16 mouse cellular contexts compared by ENCODE assay signal in the genomic region with DNA sequence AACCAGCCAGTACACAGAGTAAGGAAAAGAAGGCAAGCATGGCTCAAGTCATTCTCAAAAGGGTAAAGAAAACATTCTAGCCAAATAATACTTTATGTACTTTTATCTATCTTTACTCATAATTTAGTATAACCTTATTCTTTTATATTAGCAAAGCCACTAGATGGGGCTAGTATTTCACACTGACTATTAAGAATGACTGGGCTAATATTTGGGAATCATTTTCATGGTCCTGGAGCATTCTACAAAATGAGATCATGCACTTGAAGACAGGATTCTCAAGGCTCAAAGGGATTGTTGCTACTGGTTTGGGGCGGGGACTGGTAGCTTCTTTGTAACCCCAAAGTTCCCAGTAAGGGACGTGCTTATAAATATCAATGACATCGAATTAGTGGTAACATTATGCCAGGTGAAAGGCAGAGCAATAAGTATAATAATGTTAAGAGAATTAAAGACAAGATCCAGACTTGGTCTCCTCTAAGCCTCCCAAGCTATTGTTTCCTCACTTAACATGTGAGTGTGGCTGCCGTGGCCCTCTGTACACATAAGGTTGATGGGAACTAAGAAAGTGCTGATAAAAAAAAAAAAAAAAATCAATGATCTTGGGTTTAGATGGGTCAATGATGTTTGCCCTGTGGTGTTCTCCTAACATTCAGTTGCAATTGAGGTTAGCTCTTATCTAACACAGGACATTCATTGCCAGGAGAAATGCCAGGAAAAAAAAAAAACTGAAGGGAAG. TPM values are rescaled to one million over a fixed set of nuclear protein-coding genes. Genes with fewer than 3 reads are reported as not detected.
DNase-seq lines count a peak whose midpoint lies in the region; ATAC-seq and TF ChIP-seq lines count a peak whose summit lies in the region.
"Had no signal": no experiment of that assay in that cellular context is flagged by ENCODE, and none has a peak within 500 bp of the region (broad histone marks: within the 10 kb centered on the region; RNA-seq: fewer than 3 reads in every experiment).

No protein-coding gene starts in this region.

- no peaks in the 10 kb centered on the region for H3K27me3 ChIP-seq in heart, embryonic 10.5 days (ENCODE audit: insufficient read depth, poor library complexity, severe bottlenecking)
- H3K27me3 ChIP-seq in lung, postnatal 0 days (replicated peaks; ENCODE audit: insufficient read depth, low read length) = no peaks in the 10 kb centered on the region
- H3K27me3 ChIP-seq: limb, embryonic 13.5 days had no signal

- no peak overlapping the region for H3K9ac ChIP-seq in lung, postnatal 0 days (replicated peaks; ENCODE audit: low read depth)
- H3K9ac ChIP-seq: limb, embryonic 13.5 days had no signal

- no peak overlapping the region for H3K4me3 ChIP-seq in heart, embryonic 10.5 days
- no peak overlapping the region for H3K4me3 ChIP-seq in lung, postnatal 0 days (ENCODE audit: low read depth, low read length)
- H3K4me3 ChIP-seq: forebrain, embryonic 10.5 days; limb, embryonic 13.5 days had no signal

- WGBS in heart, embryonic 10.5 days = 87% methylated on average over 4 of the region's 4 CpGs
- WGBS in lung, postnatal 0 days = 78% methylated on average over 4 of the region's 4 CpGs

- peak; percentile 39; the same call in 1 of the 2 replicates for TF ChIP-seq CTCF in lung, postnatal 0 days (IDR thresholded peaks at IDR 0.05)

- H3K4me2 ChIP-seq in lung, postnatal 0 days (replicated peaks; ENCODE audit: low read depth, low read length) = no peak overlapping the region
- H3K4me2 ChIP-seq: limb, embryonic 13.5 days had no signal

- intact Hi-C loops in heart, postnatal 36 days (cut with DNase I) = loop anchor here (2.0 to 5.0 kb wide), 3 partner anchors 35 to 775 kb away; no protein-coding TSS in a partner anchor

- no peak for ATAC-seq in lung, postnatal 0 days
- peak; percentile 78 for ATAC-seq in erythroblast, adult 5-6 weeks (replicated peaks; ENCODE audit: low FRiP score, poor library complexity, severe bottlenecking)
- peak; percentile 40; the same call in 1 of the 2 replicates for ATAC-seq in megakaryocyte progenitor cell, adult 5-6 weeks (replicated peaks; ENCODE audit: poor library complexity)

- no peak overlapping the region; the same call in 1 of the 2 replicates for H3K27ac ChIP-seq in heart, embryonic 10.5 days
- H3K27ac ChIP-seq in lung, postnatal 0 days (ENCODE audit: low read length) = no peak overlapping the region
- H3K27ac ChIP-seq: forebrain, embryonic 10.5 days; limb, embryonic 13.5 days; macrophage had no signal

- no peak for TF ChIP-seq EP300 in lung, postnatal 0 days (IDR thresholded peaks at IDR 0.05)

- H3K9me3 ChIP-seq in heart, embryonic 10.5 days = no peaks in the 10 kb centered on the region
- no peaks in the 10 kb centered on the region for H3K9me3 ChIP-seq in lung, postnatal 0 days (ENCODE audit: low read length)
- H3K9me3 ChIP-seq: forebrain, embryonic 10.5 days; limb, embryonic 13.5 days had no signal

- peaks cover 3% of the 10 kb centered on the region; the same call in 1 of the 2 replicates for H3K4me1 ChIP-seq in heart, embryonic 10.5 days
- H3K4me1 ChIP-seq in lung, postnatal 0 days (ENCODE audit: insufficient read depth, low read depth, low read length) = no peaks in the 10 kb centered on the region
- H3K4me1 ChIP-seq: forebrain, embryonic 10.5 days had no signal

- DNase-seq in heart, embryonic 10.5 days (ENCODE audit: low spot score) = peak; percentile 25
- DNase-seq in heart, postnatal 36 days = no peak
- DNase-seq in lung, postnatal 0 days (ENCODE audit: low spot score) = no peak
- DNase-seq in lung, postnatal 36 days = no peak
- no peak for DNase-seq in right cerebral cortex, postnatal 36 days (ENCODE audit: low spot score in 2 of 2)
- no peak for DNase-seq in right cerebral cortex, adult 18-20 months
- DNase-seq: adrenal gland, adult 2 months; kidney, adult 11 months; kidney, postnatal 4 days had no signal

- H3K36me3 ChIP-seq in heart, embryonic 10.5 days = no peaks in the 10 kb centered on the region
- no peaks in the 10 kb centered on the region for H3K36me3 ChIP-seq in lung, postnatal 0 days (ENCODE audit: insufficient read depth, low read length)
- H3K36me3 ChIP-seq: forebrain, embryonic 10.5 days; limb, embryonic 13.5 days had no signal

RNA-seq across cellular contexts. Expression of a gene that starts 10.8 kb away (rescaled TPM):
- polyA plus RNA-seq in heart, embryonic 10.5 days (2016; fragmentation: Nextera tagmentation; extraction: Ambion mirVana) = not detected in 2 replicates
- total RNA-seq in heart, postnatal 36 days (2021) = not detected
- polyA plus RNA-seq in lung, postnatal 0 days (2015; fragmentation: Nextera tagmentation; extraction: Ambion mirVana) = not detected in 2 replicates
- not detected in 2 replicates for total RNA-seq in erythroblast, adult 5-6 weeks (2015; ENCODE audit: low replicate concordance)
- total RNA-seq in erythroblast, adult 5-6 weeks (2017; ENCODE audit: low replicate concordance) = not detected in 2 replicates
- 0.22 TPM in 1 of 2 replicates, not detected in the other for total RNA-seq in megakaryocyte progenitor cell, adult 5-6 weeks (2015)
- not detected in 2 replicates for total RNA-seq in megakaryocyte progenitor cell, adult 5-6 weeks (2017)
- total RNA-seq: adrenal gland, adult 2 months; heart, postnatal 25 days had no signal
- polyA plus RNA-seq: adrenal gland, adult 2 months; embryonic facial prominence, embryonic 11.5 days; forebrain, embryonic 10.5 days; limb, embryonic 13.5 days; macrophage had no signal

RNA-seq across cellular contexts. Expression of a gene that starts 11.0 kb away (rescaled TPM):
- not detected in 2 replicates for polyA plus RNA-seq in heart, embryonic 10.5 days (2016; fragmentation: Nextera tagmentation; extraction: Ambion mirVana)
- total RNA-seq in heart, postnatal 36 days (2021) = not detected
- not detected in 2 replicates for polyA plus RNA-seq in lung, postnatal 0 days (2015; fragmentation: Nextera tagmentation; extraction: Ambion mirVana)
- not detected in 2 replicates for total RNA-seq in erythroblast, adult 5-6 weeks (2015; ENCODE audit: low replicate concordance)
- total RNA-seq in erythroblast, adult 5-6 weeks (2017; ENCODE audit: low replicate concordance) = not detected in 2 replicates
- not detected in 2 replicates for total RNA-seq in megakaryocyte progenitor cell, adult 5-6 weeks (2015)
- total RNA-seq in megakaryocyte progenitor cell, adult 5-6 weeks (2017) = not detected in 2 replicates
- total RNA-seq: adrenal gland, adult 2 months; heart, postnatal 25 days had no signal
- polyA plus RNA-seq: adrenal gland, adult 2 months; embryonic facial prominence, embryonic 11.5 days; forebrain, embryonic 10.5 days; limb, embryonic 13.5 days; macrophage had no signal

RNA-seq across cellular contexts. Expression of a gene that starts 42.3 kb away (rescaled TPM):
- 63.5 and 89.9 TPM in 2 replicates for polyA plus RNA-seq in heart, embryonic 10.5 days (2016; fragmentation: Nextera tagmentation; extraction: Ambion mirVana)
- 10 to 100 TPM; 39.8 to 40.0 TPM for total RNA-seq in heart, postnatal 36 days (2021)
- polyA plus RNA-seq in lung, postnatal 0 days (2015; fragmentation: Nextera tagmentation; extraction: Ambion mirVana) = 13.4 and 14.2 TPM in 2 replicates
- total RNA-seq in erythroblast, adult 5-6 weeks (2015; ENCODE audit: low replicate concordance) = 410 and 442 TPM in 2 replicates
- total RNA-seq in erythroblast, adult 5-6 weeks (2017; ENCODE audit: low replicate concordance) = 412 and 476 TPM in 2 replicates
- 68.8 and 73.1 TPM in 2 replicates for total RNA-seq in megakaryocyte progenitor cell, adult 5-6 weeks (2015)
- 28.9 and 34.3 TPM in 2 replicates for total RNA-seq in megakaryocyte progenitor cell, adult 5-6 weeks (2017)

Comparison
In these comparisons a context has a peak if more than half of its experiments do, and no peak if none do; other contexts are left out.
1. RNA of a gene that starts 42.3 kb away (total RNA-seq): 410 to 476 TPM in erythroblast, adult 5-6 weeks; 28.9 to 73.1 TPM in megakaryocyte progenitor cell, adult 5-6 weeks and 39.8 to 40.0 TPM in heart, postnatal 36 days; every median in the first group is over 4 times any median in the second.